Mouse (Mus musculus) c-Kit-positive CD71-positive TER-119-positive erythroid progenitor cells, embryonic 14.5 days (primary cell): ENCODE results near the gene Zfp446.
"Not testable (repeated sequence)": the region's sequence is repeated elsewhere in the genome, so short reads cannot be mapped to it uniquely, and the experiment has no call there.

Source experiments
- DNase-seq: peaks from one replicate; pipeline ENCODE4 v3.0.0-alpha.2; 2013; ENCODE audit warnings: low spot score

Gene Zfp446

DNA sequence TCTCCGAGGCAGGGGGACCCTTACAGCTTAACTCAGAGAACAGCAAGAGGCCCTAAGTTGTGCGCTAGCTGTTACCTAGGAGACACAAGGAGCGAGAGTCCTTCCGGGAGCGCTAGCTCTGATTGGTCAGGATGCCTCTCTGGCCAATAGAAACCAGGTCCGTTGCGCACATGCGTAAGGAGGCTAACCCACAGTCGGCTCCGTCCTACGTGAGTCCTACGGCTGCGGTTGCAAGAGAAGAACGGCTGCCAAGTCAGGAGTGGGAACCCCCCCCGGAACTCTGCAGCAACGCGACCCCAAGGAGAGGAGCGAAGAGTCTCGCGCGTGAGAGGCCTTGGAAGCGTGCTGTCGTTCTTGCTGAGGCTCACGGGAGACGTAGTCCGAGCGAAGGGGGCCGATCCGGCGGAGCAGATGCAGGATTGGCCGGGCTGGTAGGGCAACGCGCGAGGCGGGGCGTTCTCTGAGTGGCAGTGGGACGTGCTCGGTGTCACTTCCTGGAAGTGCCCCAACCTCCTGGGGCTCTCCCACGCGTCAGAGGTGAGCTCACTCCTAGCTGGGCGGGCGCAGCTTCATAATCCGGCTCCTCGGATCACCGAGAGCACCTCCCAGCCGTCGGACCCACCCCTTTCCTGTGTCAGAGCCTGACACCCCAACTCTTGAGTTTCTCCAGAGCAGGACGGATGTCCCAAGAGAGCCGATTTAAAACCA, at the start of gene Zfp446:
Zfp446 (plus strand) TSS at position 167 of the 708 bp plus-strand sequence.
- peak; percentile 96 for DNase-seq

DNA sequence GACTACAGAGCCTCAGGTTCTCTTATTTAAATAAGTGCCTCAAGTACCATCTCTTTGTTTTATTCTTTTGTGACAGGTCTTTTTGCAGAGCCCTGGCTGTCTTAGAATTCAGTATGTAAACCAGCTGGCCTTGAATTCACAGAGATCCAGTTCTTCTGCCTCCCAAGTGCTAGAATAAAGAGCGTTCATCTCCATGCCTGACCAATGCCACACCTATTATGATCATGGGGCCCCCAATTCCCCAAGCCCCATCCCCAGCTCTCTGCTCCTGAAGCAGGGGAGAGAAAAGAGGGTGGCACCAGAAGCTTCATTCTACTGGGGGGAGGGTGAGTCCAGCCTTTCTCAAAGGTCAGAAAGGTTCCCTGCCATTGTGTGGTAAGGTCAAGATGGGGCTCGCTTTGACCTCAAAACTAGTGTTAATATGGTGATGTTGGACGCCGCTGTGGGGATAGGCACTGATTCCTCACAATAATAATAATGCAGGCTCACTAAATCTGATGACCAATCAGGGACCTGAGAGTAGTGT, 44.0 kb upstream of the Zfp446 start:
- DNase-seq = no peak

GRCm38 (mm10) chr7:12934808-12935207, 42.8 kb upstream of the Zfp446 start:
- DNase-seq = no peak

DNA sequence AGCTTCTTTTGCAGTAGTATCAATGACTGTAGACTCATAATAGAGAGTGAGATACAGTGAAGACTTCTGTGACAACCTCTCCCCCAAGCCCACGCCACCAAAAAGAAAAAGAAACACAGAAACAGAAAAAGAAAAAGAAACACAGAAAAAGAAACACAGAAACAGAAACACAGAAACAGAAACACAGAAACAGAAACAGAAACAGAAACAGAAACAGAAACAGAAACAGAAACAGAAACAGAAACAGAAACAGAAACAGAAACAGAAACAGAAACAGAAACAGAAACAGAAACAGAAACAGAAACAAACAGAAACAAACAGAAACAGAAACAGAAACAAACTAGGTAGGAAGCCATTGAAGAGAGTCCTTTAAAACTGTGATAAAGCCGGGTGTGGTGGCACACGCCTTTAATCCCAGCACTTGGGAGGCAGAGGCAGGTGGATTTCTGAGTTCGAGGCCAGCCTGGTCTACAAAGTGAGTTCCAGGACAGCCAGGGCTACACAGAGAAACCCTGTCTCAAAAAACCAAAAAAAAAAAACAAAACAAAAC, 40.3 kb upstream of the Zfp446 start:
- not testable (repeated sequence) for DNase-seq

- no peak for DNase-seq
Measured at GRCm38 (mm10) chr7:12940599-12940998, 37.0 kb upstream of the Zfp446 start.

DNA sequence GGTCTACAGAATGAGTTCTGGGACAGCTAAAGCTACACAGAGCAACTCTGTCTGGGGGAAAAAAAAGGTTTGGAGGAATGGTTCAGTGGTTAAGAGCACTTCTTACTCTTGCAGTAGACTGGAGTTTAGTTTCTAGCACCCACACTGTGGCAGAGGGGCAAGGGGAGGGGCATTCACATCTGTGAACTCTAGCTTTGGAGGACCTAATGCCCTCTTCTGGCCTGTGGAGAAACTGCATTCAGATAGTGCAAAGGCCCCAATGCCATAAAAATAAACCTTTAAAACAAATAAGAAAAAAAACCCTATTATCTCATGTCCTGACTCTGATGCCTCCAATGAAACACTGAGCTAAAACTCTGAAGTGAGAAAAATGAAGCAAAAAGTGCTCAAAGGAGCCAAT, 34.2 kb upstream of the Zfp446 start:
- no peak for DNase-seq

DNA sequence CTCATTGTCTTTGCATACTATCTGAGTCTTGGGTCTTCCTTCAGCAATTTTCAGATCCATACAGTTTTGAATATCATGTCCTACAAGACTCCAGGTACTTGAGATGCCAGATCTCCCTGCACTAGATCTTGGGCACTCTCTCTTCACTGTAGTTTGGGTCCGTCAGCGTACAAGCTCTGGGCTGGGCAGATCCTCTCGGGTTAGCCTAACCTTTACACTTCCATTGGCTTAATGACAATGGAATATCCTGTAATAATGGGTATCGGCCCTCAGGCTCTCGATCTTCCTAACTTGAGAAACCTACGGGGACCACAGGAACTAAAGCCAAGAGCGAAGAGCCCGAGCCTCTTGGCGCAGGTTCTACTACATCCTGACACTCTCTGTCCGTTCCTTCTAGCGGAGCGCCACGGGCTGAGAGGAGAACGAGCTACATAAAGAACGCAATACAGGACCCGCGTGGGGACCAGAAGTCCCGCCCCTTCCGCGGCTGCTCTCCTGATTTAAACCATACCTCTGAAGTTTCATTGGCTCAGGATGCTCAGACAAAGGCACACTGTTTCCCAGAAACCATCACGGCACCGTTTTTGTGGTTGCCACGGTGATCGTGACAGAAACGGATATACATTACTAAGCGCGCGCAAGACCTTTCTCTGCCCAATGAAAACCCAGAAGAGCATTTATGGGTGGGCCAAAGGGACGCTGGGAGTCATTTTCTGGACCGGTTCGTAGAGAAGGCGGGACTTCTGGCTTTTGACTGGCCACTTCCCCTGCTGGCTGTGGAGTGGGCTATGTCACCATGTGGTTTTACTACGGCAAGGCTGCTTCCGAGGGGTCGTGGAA, 28.4 kb upstream of the Zfp446 start:
- DNase-seq = peak; percentile 90

DNA sequence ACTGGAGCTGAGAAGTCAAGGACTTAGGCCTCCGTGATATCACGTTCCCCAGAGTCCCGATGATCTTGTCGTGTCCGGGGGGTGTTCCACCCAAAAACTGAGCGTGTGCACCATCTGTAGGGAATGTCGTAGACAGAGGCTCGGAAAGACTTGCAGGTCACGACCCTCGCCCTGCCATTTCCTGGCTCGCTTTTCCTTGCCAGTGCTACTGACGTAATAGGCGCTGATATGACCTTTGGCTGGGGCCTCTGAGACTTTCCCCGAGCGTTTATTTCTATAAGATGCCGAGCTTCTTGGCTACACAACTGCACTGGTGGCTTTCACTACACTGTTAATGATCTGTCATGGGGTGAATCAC, 27.8 kb upstream of the Zfp446 start:
- no peak for DNase-seq

DNA sequence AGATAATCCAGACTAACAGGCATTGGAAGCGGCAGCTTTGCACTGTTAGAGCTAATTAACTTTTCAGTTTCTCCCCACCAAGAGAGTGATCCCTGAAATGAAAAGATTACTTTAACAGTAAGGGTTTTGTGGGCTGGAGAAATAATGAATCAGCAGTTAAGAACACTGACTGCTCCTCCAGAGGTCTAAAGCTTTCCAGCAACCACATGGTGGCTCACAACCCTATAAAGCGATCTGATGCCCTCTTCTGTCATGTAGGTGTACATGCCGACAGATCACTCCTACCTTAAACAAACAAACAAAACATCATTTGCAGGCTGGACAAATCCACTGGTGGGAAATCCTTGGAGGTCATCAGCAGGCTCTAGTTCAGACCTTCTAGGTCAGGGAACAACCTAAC, 22.8 kb upstream of the Zfp446 start:
- DNase-seq = no peak

- no peak for DNase-seq
Measured at GRCm38 (mm10) chr7:12957511-12957910, 20.1 kb upstream of the Zfp446 start.

- DNase-seq = no peak
Measured at GRCm38 (mm10) chr7:12958948-12959347, 18.7 kb upstream of the Zfp446 start.

DNA sequence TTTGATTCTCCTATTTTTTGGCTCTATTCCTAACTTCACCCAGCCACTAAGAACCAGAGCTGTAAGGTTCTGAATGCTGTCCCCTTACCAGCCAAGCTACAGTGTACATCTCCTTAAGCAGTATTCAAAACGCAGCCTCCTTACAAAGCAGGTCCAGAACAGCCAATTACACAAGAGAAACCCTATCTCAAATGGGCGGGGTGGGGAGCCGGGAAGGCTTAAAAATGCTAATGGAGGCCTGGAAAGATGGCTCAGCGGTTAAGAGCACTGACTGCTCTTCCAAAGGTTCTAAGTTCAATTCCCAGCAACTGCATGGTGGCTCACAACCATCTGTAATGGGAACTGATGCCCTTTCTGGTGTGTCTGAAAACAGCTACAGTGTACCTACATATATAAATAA, 17.9 kb upstream of the Zfp446 start:
- DNase-seq = no peak

- peak; percentile 59 for DNase-seq
Measured at GRCm38 (mm10) chr7:12961511-12962141, 16.0 kb upstream of the Zfp446 start.

GRCm38 (mm10) chr7:12965678-12966091, 12.0 kb upstream of the Zfp446 start, which contains the start of gene Zfp324:
Gene Zfp324, plus strand, starts transcription at chr7:12965838.
- DNase-seq = peak; percentile 80

GRCm38 (mm10) chr7:12966104-12966845, 11.4 kb upstream of the Zfp446 start:
- DNase-seq = peak; percentile 67

- no peak for DNase-seq
Measured at GRCm38 (mm10) chr7:12970906-12971305, 6.7 kb upstream of the Zfp446 start.

DNA sequence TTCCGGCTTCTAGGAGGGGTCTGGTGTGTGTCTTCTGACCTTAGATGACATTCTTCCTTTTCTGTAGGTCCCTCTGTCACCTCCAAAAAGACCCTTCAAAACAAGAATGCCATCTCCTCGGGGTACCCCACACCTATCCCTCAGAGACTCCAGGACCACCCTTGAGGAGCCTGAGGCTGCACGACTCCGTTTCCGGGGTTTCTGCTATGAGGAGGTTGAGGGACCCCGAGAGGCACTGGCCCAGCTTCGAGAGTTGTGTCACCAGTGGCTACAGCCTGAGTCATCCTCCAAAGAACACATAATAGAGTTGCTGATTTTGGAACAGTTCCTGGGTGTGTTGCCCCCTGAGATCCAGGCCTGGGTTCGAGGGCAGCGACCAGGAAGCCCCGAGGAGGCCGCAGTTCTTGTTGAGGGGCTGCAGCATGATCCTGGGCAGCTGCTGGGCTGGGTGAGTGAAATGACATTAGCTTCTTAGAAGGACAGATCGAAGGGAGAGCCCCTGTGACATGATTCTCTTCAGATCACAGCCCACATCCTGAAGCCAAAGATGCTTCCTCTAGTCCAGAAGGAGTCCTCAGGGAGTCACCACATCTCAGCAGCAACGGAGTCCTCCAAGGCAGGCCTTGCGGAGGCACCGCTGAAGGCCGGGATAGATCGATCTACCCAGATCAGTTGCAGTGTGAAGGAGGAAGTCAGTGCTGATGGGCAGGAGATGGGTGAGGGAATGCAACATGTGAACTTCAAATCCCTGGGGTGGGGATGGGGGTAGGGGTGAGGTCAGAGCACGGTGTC, 1.5 kb downstream of the Zfp446 start:
- DNase-seq = no peak

DNA sequence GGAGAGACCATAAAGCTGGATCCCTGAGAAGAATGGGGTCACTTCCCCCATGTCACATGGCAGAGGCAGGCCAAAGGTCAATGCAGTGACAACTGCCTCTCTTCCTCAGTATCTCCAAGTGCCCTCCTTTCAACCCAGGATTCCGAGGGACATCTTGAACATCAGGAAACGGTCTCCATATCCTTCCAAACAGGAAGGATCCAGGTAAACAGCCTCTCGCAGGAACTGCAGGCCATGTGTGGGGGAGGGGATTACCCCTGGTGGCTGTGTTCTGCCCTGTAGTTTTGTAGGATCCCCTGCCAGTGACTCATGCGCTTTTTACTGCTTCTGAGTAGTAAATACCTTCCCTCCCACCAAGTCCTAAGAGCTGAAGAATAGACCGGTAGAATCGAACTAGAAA, 2.1 kb downstream of the Zfp446 start:
- DNase-seq = no peak

- DNase-seq = no peak
Measured at GRCm38 (mm10) chr7:12980291-12980690, 2.6 kb downstream of the Zfp446 start.

- DNase-seq = peak; percentile 59
Measured at GRCm38 (mm10) chr7:12985724-12986123, 8.1 kb downstream of the Zfp446 start.

GRCm38 (mm10) chr7:12986906-12987305, 9.3 kb downstream of the Zfp446 start:
- no peak for DNase-seq
